Mouse (Mus musculus): Measurements from ENCODE around the gene Atp9a. TPM values are rescaled to one million over a fixed set of nuclear protein-coding genes. Genes with fewer than 3 reads are reported as not detected.

Gene Atp9a
- polyA plus RNA-seq, 1 experiment from 2014 or later = 30.4 TPM

- 44% methylated on average over 9 of the region's 9 CpGs for WGBS
- no peak overlapping the region for H3K4me2 ChIP-seq (ENCODE audit: low read depth)
- H3K27ac ChIP-seq (ENCODE audit: low read depth, low read length) = no peak overlapping the region
- H3K9me3 ChIP-seq (ENCODE audit: control insufficient read depth, low read length) = no peaks in the 10 kb centered on the region
- no peaks in the 10 kb centered on the region for H3K36me3 ChIP-seq (ENCODE audit: control insufficient read depth, insufficient read depth, low read length)
- ATAC-seq (ENCODE audit: insufficient read depth, low FRiP score, low TSS enrichment) (no peak), DNase-seq (ENCODE audit: low spot score) (no peak)
- H3K4me3 ChIP-seq (ENCODE audit: low read depth, low read length) = no peak overlapping the region
- H3K27me3 ChIP-seq (ENCODE audit: control insufficient read depth, insufficient read depth, low read length) = no peaks in the 10 kb centered on the region
- no peak overlapping the region for H3K9ac ChIP-seq (ENCODE audit: low read length)
- no peaks in the 10 kb centered on the region for H3K4me1 ChIP-seq (ENCODE audit: control insufficient read depth, insufficient read depth, low read length)
These were observed 87.7 kb downstream of the Atp9a start for GRCm38 (mm10) chr2:168654482-168654881.

- no peak overlapping the region for H3K9ac ChIP-seq (ENCODE audit: low read length)
- H3K27ac ChIP-seq (ENCODE audit: low read depth, low read length) = no peak overlapping the region
- ATAC-seq (ENCODE audit: insufficient read depth, low FRiP score, low TSS enrichment) (no peak), DNase-seq (ENCODE audit: low spot score) (no peak)
- 52% methylated on average over 7 of the region's 7 CpGs for whole genome bisulfite sequencing
- H3K36me3 ChIP-seq (ENCODE audit: control insufficient read depth, insufficient read depth, low read length) = no peaks in the 10 kb centered on the region
- H3K4me1 ChIP-seq (ENCODE audit: control insufficient read depth, insufficient read depth, low read length) = no peaks in the 10 kb centered on the region
- H3K4me3 ChIP-seq (ENCODE audit: low read depth, low read length) = no peak overlapping the region
- no peak overlapping the region for H3K4me2 ChIP-seq (ENCODE audit: low read depth)
- H3K9me3 ChIP-seq (ENCODE audit: control insufficient read depth, low read length) = no peaks in the 10 kb centered on the region
- H3K27me3 ChIP-seq (ENCODE audit: control insufficient read depth, insufficient read depth, low read length) = no peaks in the 10 kb centered on the region
These were observed 90.5 kb downstream of the Atp9a start for GRCm38 (mm10) chr2:168651757-168652156.

- Histone ChIP-seq H3K27me3 (ENCODE audit: control insufficient read depth, insufficient read depth, low read length) (no peaks in the 10 kb centered on the region), H3K4me2 (ENCODE audit: low read depth) (no peak overlapping the region), H3K4me3 (ENCODE audit: low read depth, low read length) (no peak overlapping the region), H3K27ac (ENCODE audit: low read depth, low read length) (no peak overlapping the region), H3K9me3 (ENCODE audit: control insufficient read depth, low read length) (no peaks in the 10 kb centered on the region), H3K4me1 (ENCODE audit: control insufficient read depth, insufficient read depth, low read length) (no peaks in the 10 kb centered on the region), H3K9ac (ENCODE audit: low read length) (no peak overlapping the region), H3K36me3 (ENCODE audit: control insufficient read depth, insufficient read depth, low read length) (no peaks in the 10 kb centered on the region)
- DNase-seq (ENCODE audit: low spot score) = no peak
- 84% methylated on average over 8 of the region's 8 CpGs for WGBS
- no peak for ATAC-seq (ENCODE audit: insufficient read depth, low FRiP score, low TSS enrichment)
These were observed 94.0 kb downstream of the Atp9a start for GRCm38 (mm10) chr2:168648171-168648570.

GRCm38 (mm10) chr2:168644855-168645254 lies 97.4 kb downstream of the Atp9a start:
- Histone ChIP-seq H3K4me3 (ENCODE audit: low read depth, low read length) (no peak overlapping the region), H3K27ac (ENCODE audit: low read depth, low read length) (no peak overlapping the region), H3K4me1 (ENCODE audit: control insufficient read depth, insufficient read depth, low read length) (no peaks in the 10 kb centered on the region), H3K36me3 (ENCODE audit: control insufficient read depth, insufficient read depth, low read length) (no peaks in the 10 kb centered on the region), H3K4me2 (ENCODE audit: low read depth) (no peak overlapping the region), H3K9me3 (ENCODE audit: control insufficient read depth, low read length) (no peaks in the 10 kb centered on the region), H3K27me3 (ENCODE audit: control insufficient read depth, insufficient read depth, low read length) (no peaks in the 10 kb centered on the region), H3K9ac (ENCODE audit: low read length) (no peak overlapping the region)
- DNase-seq (ENCODE audit: low spot score) = no peak
- ATAC-seq (ENCODE audit: insufficient read depth, low FRiP score, low TSS enrichment) = no peak
- 62% methylated on average over 6 of the region's 6 CpGs for whole genome bisulfite sequencing

- Histone ChIP-seq H3K27me3 (ENCODE audit: control insufficient read depth, insufficient read depth, low read length) (no peaks in the 10 kb centered on the region), H3K4me3 (ENCODE audit: low read depth, low read length) (no peak overlapping the region), H3K4me1 (ENCODE audit: control insufficient read depth, insufficient read depth, low read length) (no peaks in the 10 kb centered on the region), H3K9ac (ENCODE audit: low read length) (no peak overlapping the region), H3K9me3 (ENCODE audit: control insufficient read depth, low read length) (no peaks in the 10 kb centered on the region), H3K36me3 (ENCODE audit: control insufficient read depth, insufficient read depth, low read length) (no peaks in the 10 kb centered on the region), H3K4me2 (ENCODE audit: low read depth) (no peak overlapping the region), H3K27ac (ENCODE audit: low read depth, low read length) (no peak overlapping the region)
- DNase-seq (ENCODE audit: low spot score) = no peak
- no peak for ATAC-seq (ENCODE audit: insufficient read depth, low FRiP score, low TSS enrichment)
- 83% methylated on average over 20 of the region's 20 CpGs for WGBS
These were observed 98.6 kb downstream of the Atp9a start for GRCm38 (mm10) chr2:168643524-168644177.

GRCm38 (mm10) chr2:168642187-168642586 lies 100.0 kb downstream of the Atp9a start:
- no peak overlapping the region for H3K9ac ChIP-seq (ENCODE audit: low read length)
- H3K27me3 ChIP-seq (ENCODE audit: control insufficient read depth, insufficient read depth, low read length) = no peaks in the 10 kb centered on the region
- no peaks in the 10 kb centered on the region for H3K4me1 ChIP-seq (ENCODE audit: control insufficient read depth, insufficient read depth, low read length)
- H3K9me3 ChIP-seq (ENCODE audit: control insufficient read depth, low read length) = no peaks in the 10 kb centered on the region
- H3K27ac ChIP-seq (ENCODE audit: low read depth, low read length) = no peak overlapping the region
- no peaks in the 10 kb centered on the region for H3K36me3 ChIP-seq (ENCODE audit: control insufficient read depth, insufficient read depth, low read length)
- no peak for ATAC-seq (ENCODE audit: insufficient read depth, low FRiP score, low TSS enrichment)
- DNase-seq (ENCODE audit: low spot score) = no peak
- 79% methylated on average over 11 of the region's 11 CpGs for WGBS
- H3K4me3 ChIP-seq (ENCODE audit: low read depth, low read length) = no peak overlapping the region
- H3K4me2 ChIP-seq (ENCODE audit: low read depth) = no peak overlapping the region

- no peak for ATAC-seq (ENCODE audit: insufficient read depth, low FRiP score, low TSS enrichment)
- DNase-seq (ENCODE audit: low spot score) = no peak
- no peak overlapping the region for H3K4me3 ChIP-seq (ENCODE audit: low read depth, low read length)
- no peaks in the 10 kb centered on the region for H3K27me3 ChIP-seq (ENCODE audit: control insufficient read depth, insufficient read depth, low read length)
- no peak overlapping the region for H3K9ac ChIP-seq (ENCODE audit: low read length)
- WGBS = 90% methylated on average over 9 of the region's 9 CpGs
- no peaks in the 10 kb centered on the region for H3K9me3 ChIP-seq (ENCODE audit: control insufficient read depth, low read length)
- H3K27ac ChIP-seq (ENCODE audit: low read depth, low read length) = no peak overlapping the region
- no peaks in the 10 kb centered on the region for H3K4me1 ChIP-seq (ENCODE audit: control insufficient read depth, insufficient read depth, low read length)
- no peak overlapping the region for H3K4me2 ChIP-seq (ENCODE audit: low read depth)
- no peaks in the 10 kb centered on the region for H3K36me3 ChIP-seq (ENCODE audit: control insufficient read depth, insufficient read depth, low read length)
These were observed 101.7 kb downstream of the Atp9a start for GRCm38 (mm10) chr2:168640460-168640859.

- H3K9ac ChIP-seq (ENCODE audit: low read length) = no peak overlapping the region
- H3K36me3 ChIP-seq (ENCODE audit: control insufficient read depth, insufficient read depth, low read length) = no peaks in the 10 kb centered on the region
- DNase-seq (ENCODE audit: low spot score) (no peak), ATAC-seq (ENCODE audit: insufficient read depth, low FRiP score, low TSS enrichment) (no peak)
- no peaks in the 10 kb centered on the region for H3K27me3 ChIP-seq (ENCODE audit: control insufficient read depth, insufficient read depth, low read length)
- H3K4me2 ChIP-seq (ENCODE audit: low read depth) = no peak overlapping the region
- H3K9me3 ChIP-seq (ENCODE audit: control insufficient read depth, low read length) = no peaks in the 10 kb centered on the region
- H3K4me3 ChIP-seq (ENCODE audit: low read depth, low read length) = no peak overlapping the region
- 85% methylated on average over 7 of the region's 7 CpGs for WGBS
- no peaks in the 10 kb centered on the region for H3K4me1 ChIP-seq (ENCODE audit: control insufficient read depth, insufficient read depth, low read length)
- H3K27ac ChIP-seq (ENCODE audit: low read depth, low read length) = no peak overlapping the region
These were observed 107.3 kb downstream of the Atp9a start for GRCm38 (mm10) chr2:168634881-168635280.

GRCm38 (mm10) chr2:168633301-168633816 lies 108.8 kb downstream of the Atp9a start:
- H3K27me3 ChIP-seq (ENCODE audit: control insufficient read depth, insufficient read depth, low read length) = no peaks in the 10 kb centered on the region
- no peak overlapping the region for H3K9ac ChIP-seq (ENCODE audit: low read length)
- ATAC-seq (ENCODE audit: insufficient read depth, low FRiP score, low TSS enrichment) (no peak), DNase-seq (ENCODE audit: low spot score) (no peak)
- no peak overlapping the region for H3K4me2 ChIP-seq (ENCODE audit: low read depth)
- H3K4me1 ChIP-seq (ENCODE audit: control insufficient read depth, insufficient read depth, low read length) = no peaks in the 10 kb centered on the region
- no peak overlapping the region for H3K27ac ChIP-seq (ENCODE audit: low read depth, low read length)
- H3K9me3 ChIP-seq (ENCODE audit: control insufficient read depth, low read length) = no peaks in the 10 kb centered on the region
- H3K36me3 ChIP-seq (ENCODE audit: control insufficient read depth, insufficient read depth, low read length) = no peaks in the 10 kb centered on the region
- no peak overlapping the region for H3K4me3 ChIP-seq (ENCODE audit: low read depth, low read length)
- WGBS = 43% methylated on average over 14 of the region's 14 CpGs

Measured in neural tube, embryonic 11.5 days (tissue).